Mouse (Mus musculus) CH12.LX (cell line): ENCODE results near the gene Smg6. TPM values are rescaled to one million over a fixed set of nuclear protein-coding genes. Genes with fewer than 3 reads are reported as not detected.

ENCODE experiments used
- DNase-seq: peaks from one replicate; pipeline ENCODE4 v3.0.0-alpha.2; 2013; ENCODE audit errors: extremely low read depth
- H3K27ac ChIP-seq: 2 replicates; pipeline ENCODE4 v1.5.1; 2012; ENCODE audit warnings: low read depth, mild to moderate bottlenecking, control low read depth, moderate library complexity; ENCODE audit not compliant: insufficient read depth
- H3K27me3 ChIP-seq: replicated peaks from 2 replicates; pipeline ENCODE3; 2012; ENCODE audit warnings: inconsistent platforms
- H3K36me3 ChIP-seq, 2 experiments: replicated peaks in 1 of 2; 2 replicates each; pipeline versions ENCODE3 to v1.6.1; 2012; ENCODE audit warnings: inconsistent platforms in 1 of 2, low read length in 1 of 2, mild to moderate bottlenecking in 1 of 2, mixed read lengths in 1 of 2, moderate library complexity in 1 of 2; ENCODE audit not compliant: control insufficient read depth in 1 of 2, insufficient read depth in 1 of 2
- H3K4me1 ChIP-seq, 2 experiments: 2 replicates each; pipeline ENCODE4 v1.6.1; 2012; ENCODE audit warnings: inconsistent platforms in 1 of 2, moderate library complexity in 1 of 2; ENCODE audit not compliant: insufficient read depth in 2 of 2, control insufficient read depth in 1 of 2
- H3K4me2 ChIP-seq: 2 replicates; pipeline ENCODE4 v1.6.1; 2012; ENCODE audit warnings: low read depth, mild to moderate bottlenecking, control low read depth; ENCODE audit not compliant: poor library complexity, insufficient read depth, severe bottlenecking
- H3K4me3 ChIP-seq, 3 experiments: fragments of 150-350 bp in 1 of 3; sonication (generic) in 1 of 3; replicated peaks in 1 of 3; 2 replicates each; pipeline versions ENCODE3 to v1.5.1; 2011 to 2012; ENCODE audit warnings: low read depth in 2 of 3, low read length in 2 of 3, mild to moderate bottlenecking in 2 of 3, moderate library complexity in 2 of 3, control low read depth in 1 of 3, improper control_type of control experiment in 1 of 3, inconsistent platforms in 1 of 3, mixed read lengths in 1 of 3; ENCODE audit not compliant: poor library complexity in 1 of 3
- H3K79me2 ChIP-seq: replicated peaks from 2 replicates; pipeline ENCODE4 v1.6.1; 2012; ENCODE audit warnings: mild to moderate bottlenecking, moderate library complexity; ENCODE audit not compliant: control insufficient read depth, poor library complexity, insufficient read depth, severe bottlenecking; ENCODE audit errors: extremely low read depth
- H3K9ac ChIP-seq: 2 replicates; pipeline ENCODE4 v1.6.1; 2012; ENCODE audit warnings: low read depth, mild to moderate bottlenecking, control low read depth, moderate library complexity; ENCODE audit not compliant: insufficient read depth
- H3K9me3 ChIP-seq: replicated peaks from 2 replicates; pipeline ENCODE3; 2012; ENCODE audit warnings: low read length, inconsistent platforms, mixed read lengths
- CTCF ChIP-seq, 2 experiments: IDR thresholded peaks in 1 of 2; conservative IDR thresholded peaks in 1 of 2; 2 replicates each; pipeline ENCODE4 v1.5.1; 2011 to 2012; ENCODE audit warnings: low read depth in 2 of 2, low read length in 2 of 2, improper control_type of control experiment in 1 of 2, inconsistent platforms in 1 of 2, mild to moderate bottlenecking in 1 of 2, moderate library complexity in 1 of 2
- E2F4 ChIP-seq: IDR thresholded peaks from 2 replicates; pipeline ENCODE4 v1.6.1; 2011; ENCODE audit warnings: low read depth, low read length, improper control_type of control experiment; ENCODE audit not compliant: insufficient replicate concordance
- ELF1 ChIP-seq: IDR thresholded peaks from 2 replicates; pipeline ENCODE4 v1.6.1; 2014; ENCODE audit warnings: low read depth, mild to moderate bottlenecking, inconsistent platforms, low read length, improper control_type of control experiment
- EP300 ChIP-seq: IDR thresholded peaks from 2 replicates; pipeline ENCODE4 v1.6.1; 2011; ENCODE audit warnings: low read length, improper control_type of control experiment
- HCFC1 ChIP-seq: IDR thresholded peaks from 2 replicates; pipeline ENCODE4 v1.6.1; 2012; ENCODE audit warnings: low read depth, mild to moderate bottlenecking, inconsistent platforms, low read length, improper control_type of control experiment
- MAZ ChIP-seq: IDR thresholded peaks from 2 replicates; pipeline ENCODE4 v1.6.1; 2012; ENCODE audit warnings: low read depth, mild to moderate bottlenecking, inconsistent platforms, low read length, improper control_type of control experiment, moderate library complexity
- MEF2A ChIP-seq: IDR thresholded peaks from 2 replicates; pipeline ENCODE4 v1.6.1; 2014; ENCODE audit warnings: low read depth, mild to moderate bottlenecking, inconsistent platforms, low read length, improper control_type of control experiment, borderline replicate concordance
- MXI1 ChIP-seq: IDR thresholded peaks from 2 replicates; pipeline ENCODE4 v1.6.1; 2011; ENCODE audit warnings: mild to moderate bottlenecking, low read depth, low read length, improper control_type of control experiment
- NELFE ChIP-seq: IDR thresholded peaks from 2 replicates; pipeline ENCODE4 v1.6.1; 2011; ENCODE audit warnings: low read depth, low read length, improper control_type of control experiment
- NRF1 ChIP-seq: IDR thresholded peaks from 2 replicates; pipeline ENCODE4 v1.6.1; 2014; ENCODE audit warnings: low read depth, mild to moderate bottlenecking, inconsistent platforms, low read length, improper control_type of control experiment, moderate library complexity
- UBTF ChIP-seq: IDR thresholded peaks from 2 replicates; pipeline ENCODE4 v1.6.1; 2012; ENCODE audit warnings: low read depth, mild to moderate bottlenecking, inconsistent platforms, low read length, improper control_type of control experiment, moderate library complexity
- USF2 ChIP-seq: conservative IDR thresholded peaks from 2 replicates; pipeline ENCODE4 v1.6.1; 2011; ENCODE audit warnings: low read depth, low read length, improper control_type of control experiment
- ZMIZ1 ChIP-seq: IDR thresholded peaks from 2 replicates; pipeline ENCODE4 v1.6.1; 2012; ENCODE audit warnings: low read depth, mild to moderate bottlenecking, inconsistent platforms, low read length, improper control_type of control experiment
- dilution Hi-C: fragments of 300-500 bp; cut with MboI; formaldehyde crosslinking; loops from 2 replicates; pipeline ENCODE4 v1.14.3; 2020; ENCODE audit warnings: low sequenced_read_pairs; ENCODE audit not compliant: extremely low pct_unique_long_range_greater_than_20kb, extremely low pct_ligation_motif_present
- in situ Hi-C: fragments of 300-500 bp; cut with MboI; formaldehyde crosslinking; loops from 3 replicates; pipeline ENCODE4 v1.14.3; 2019; ENCODE audit warnings: low sequenced_read_pairs, low pct_ligation_motif_present, low pct_unique_long_range_greater_than_20kb, mixed read lengths
- polyA plus RNA-seq: library from polyadenylated mRNA; unstranded; fragments of >175 nt; gene quantifications from 2 replicates; pipeline ENCODE4 v1.2.1, GENCODE M21; 2012; ENCODE audit warnings: low read depth; ENCODE audit not compliant: insufficient read length
- total RNA-seq, 2 experiments: library from RNA; depleted of rRNA; stranded (reverse); fragments of 300-350 nt in 1 of 2; fragments of >200 nt in 1 of 2; gene quantifications; 2 replicates each; pipeline ENCODE4 v1.2.3; 2012 to 2014

Smg6 gene
- total and polyA plus RNA-seq, 3 experiments: 9.0 to 18.5 (median 12.1) TPM

GRCm38 (mm10) chr11:75212031-75212667, 286.5 kb downstream of the Smg6 start:
- H3K9me3 ChIP-seq: peaks cover 2% of the 10 kb centered on the region
- no peak overlapping the region for H3K4me2 ChIP-seq
- TF ChIP-seq E2F4: no peak
- TF ChIP-seq NRF1: no peak
- TF ChIP-seq ELF1: no peak
- no peak for TF ChIP-seq MEF2A
- H3K79me2 ChIP-seq: no peaks in the 10 kb centered on the region
- no peak for DNase-seq
- no peak overlapping the region for H3K27ac ChIP-seq
- dilution Hi-C loops (no loop called here), in situ Hi-C loops (no loop called here)
- no peak overlapping the region for H3K9ac ChIP-seq
- H3K27me3 ChIP-seq: peaks cover 7% of the 10 kb centered on the region
- H3K4me3 ChIP-seq: no peak overlapping the region
- peaks cover 4 to 22% of the 10 kb centered on the region in 2 experiments for H3K4me1 ChIP-seq
- H3K36me3 ChIP-seq: no peaks in the 10 kb centered on the region

- Histone ChIP-seq H3K4me1 (peaks cover 4 to 22% of the 10 kb centered on the region in 2 experiments), H3K9ac (no peak overlapping the region), H3K27me3 (peaks cover 7% of the 10 kb centered on the region), H3K27ac (no peak overlapping the region), H3K36me3 (no peaks in the 10 kb centered on the region), H3K4me3 (no peak overlapping the region), H3K9me3 (peaks cover 2% of the 10 kb centered on the region), H3K4me2 (no peak overlapping the region), H3K79me2 (no peaks in the 10 kb centered on the region)
- in situ Hi-C loops (no loop called here), dilution Hi-C loops (no loop called here)
- no peak for TF ChIP-seq NELFE
- no peak for TF ChIP-seq HCFC1
- TF ChIP-seq MAZ: no peak
- no peak for TF ChIP-seq EP300
- TF ChIP-seq CTCF (conservative IDR thresholded peaks at IDR 0.05 in 1 of 2, IDR thresholded peaks at IDR 0.05 in 1 of 2; ENCODE audit: low read depth in 2 of 2, low read length in 2 of 2): no peak
- TF ChIP-seq UBTF: no peak
- TF ChIP-seq ZMIZ1: no peak
- TF ChIP-seq MXI1: no peak
- no peak for TF ChIP-seq USF2
- DNase-seq: no peak
These were observed 287.3 kb downstream of the Smg6 start for GRCm38 (mm10) chr11:75212876-75213275.
